Mouse (Mus musculus): ENCODE results near the gene Wbp1l. TPM values are rescaled to one million over a fixed set of nuclear protein-coding genes. Genes with fewer than 3 reads are reported as not detected.

Wbp1l gene
- polyA plus RNA-seq, 1 experiment = 33.5 TPM

GRCm38 (mm10) chr19:46642136-46642753, 43.4 kb downstream of the Wbp1l start:
- Histone ChIP-seq H3K79me2 (ENCODE audit: control insufficient read depth, insufficient read depth) (peaks cover 34% of the 10 kb centered on the region), H3K36me3 (ENCODE audit: control insufficient read depth, insufficient read depth) (no peaks in the 10 kb centered on the region)
- no peak for TF ChIP-seq MYOD1 (IDR thresholded peaks at IDR 0.05; ENCODE audit: control insufficient read depth, insufficient read length, low read depth)
- TF ChIP-seq MAX (IDR thresholded peaks at IDR 0.05) = no peak
- no peak for TF ChIP-seq MYOG (IDR thresholded peaks at IDR 0.05; ENCODE audit: control insufficient read depth, extremely low read depth, insufficient read length)
- TF ChIP-seq FOSL1 (IDR thresholded peaks at IDR 0.05; ENCODE audit: insufficient read depth, low read length, poor library complexity, severe bottlenecking) = no peak
- TF ChIP-seq USF1 (IDR thresholded peaks at IDR 0.05; ENCODE audit: low read depth) = no peak
- no peak for TF ChIP-seq CEBPB (IDR thresholded peaks at IDR 0.05; ENCODE audit: low read depth)
- no peak for TF ChIP-seq CTCF (IDR thresholded peaks at IDR 0.05; ENCODE audit: control insufficient read depth, insufficient read depth, insufficient read length)

GRCm38 (mm10) chr19:46643236-46643635, 44.4 kb downstream of the Wbp1l start:
- Histone ChIP-seq H3K79me2 (ENCODE audit: control insufficient read depth, insufficient read depth) (peaks cover 34% of the 10 kb centered on the region), H3K36me3 (ENCODE audit: control insufficient read depth, insufficient read depth) (no peaks in the 10 kb centered on the region), H3ac (ENCODE audit: control insufficient read depth, insufficient read length, low read depth) (no peak overlapping the region), H3K79me3 (ENCODE audit: low read depth) (peaks cover 7% of the 10 kb centered on the region), H3K4me3 (ENCODE audit: insufficient read depth, poor library complexity, severe bottlenecking) (no peak overlapping the region), H3K27me3 (ENCODE audit: control insufficient read depth, insufficient read depth, insufficient read length) (no peaks in the 10 kb centered on the region)
- TF ChIP-seq MAX (IDR thresholded peaks at IDR 0.05) = no peak
- no peak for TF ChIP-seq USF1 (IDR thresholded peaks at IDR 0.05; ENCODE audit: low read depth)
- TF ChIP-seq MYOG (IDR thresholded peaks at IDR 0.05; ENCODE audit: control insufficient read depth, extremely low read depth, insufficient read length) = no peak

More at GRCm38 (mm10) chr19:46642136-46642753, 43.4 kb downstream of the Wbp1l start:
- H3K27me3 ChIP-seq (ENCODE audit: control insufficient read depth, insufficient read depth, insufficient read length) = no peaks in the 10 kb centered on the region
- no peak overlapping the region for H3ac ChIP-seq (ENCODE audit: control insufficient read depth, insufficient read length, low read depth)
- H3K4me3 ChIP-seq (ENCODE audit: insufficient read depth, poor library complexity, severe bottlenecking) = no peak overlapping the region
- H3K79me3 ChIP-seq (ENCODE audit: low read depth) = peaks cover 7% of the 10 kb centered on the region

- TF ChIP-seq FOSL1 (IDR thresholded peaks at IDR 0.05; ENCODE audit: insufficient read depth, low read length, poor library complexity, severe bottlenecking) (no peak), CTCF (IDR thresholded peaks at IDR 0.05; ENCODE audit: control insufficient read depth, insufficient read depth, insufficient read length) (no peak), MAX (IDR thresholded peaks at IDR 0.05) (no peak), CEBPB (IDR thresholded peaks at IDR 0.05; ENCODE audit: low read depth) (no peak), USF1 (IDR thresholded peaks at IDR 0.05; ENCODE audit: low read depth) (no peak), MYOD1 (IDR thresholded peaks at IDR 0.05; ENCODE audit: control insufficient read depth, insufficient read length, low read depth) (no peak), MYOG (IDR thresholded peaks at IDR 0.05; ENCODE audit: control insufficient read depth, extremely low read depth, insufficient read length) (no peak)
- H3K79me2 ChIP-seq (ENCODE audit: control insufficient read depth, insufficient read depth) = peaks cover 34% of the 10 kb centered on the region
- peaks cover 7% of the 10 kb centered on the region for H3K79me3 ChIP-seq (ENCODE audit: low read depth)
- no peaks in the 10 kb centered on the region for H3K36me3 ChIP-seq (ENCODE audit: control insufficient read depth, insufficient read depth)
- H3K27me3 ChIP-seq (ENCODE audit: control insufficient read depth, insufficient read depth, insufficient read length) = no peaks in the 10 kb centered on the region
- no peak overlapping the region for H3K4me3 ChIP-seq (ENCODE audit: insufficient read depth, poor library complexity, severe bottlenecking)
- H3ac ChIP-seq (ENCODE audit: control insufficient read depth, insufficient read length, low read depth) = no peak overlapping the region
Measured at GRCm38 (mm10) chr19:46644343-46644792, 45.5 kb downstream of the Wbp1l start.

DNA sequence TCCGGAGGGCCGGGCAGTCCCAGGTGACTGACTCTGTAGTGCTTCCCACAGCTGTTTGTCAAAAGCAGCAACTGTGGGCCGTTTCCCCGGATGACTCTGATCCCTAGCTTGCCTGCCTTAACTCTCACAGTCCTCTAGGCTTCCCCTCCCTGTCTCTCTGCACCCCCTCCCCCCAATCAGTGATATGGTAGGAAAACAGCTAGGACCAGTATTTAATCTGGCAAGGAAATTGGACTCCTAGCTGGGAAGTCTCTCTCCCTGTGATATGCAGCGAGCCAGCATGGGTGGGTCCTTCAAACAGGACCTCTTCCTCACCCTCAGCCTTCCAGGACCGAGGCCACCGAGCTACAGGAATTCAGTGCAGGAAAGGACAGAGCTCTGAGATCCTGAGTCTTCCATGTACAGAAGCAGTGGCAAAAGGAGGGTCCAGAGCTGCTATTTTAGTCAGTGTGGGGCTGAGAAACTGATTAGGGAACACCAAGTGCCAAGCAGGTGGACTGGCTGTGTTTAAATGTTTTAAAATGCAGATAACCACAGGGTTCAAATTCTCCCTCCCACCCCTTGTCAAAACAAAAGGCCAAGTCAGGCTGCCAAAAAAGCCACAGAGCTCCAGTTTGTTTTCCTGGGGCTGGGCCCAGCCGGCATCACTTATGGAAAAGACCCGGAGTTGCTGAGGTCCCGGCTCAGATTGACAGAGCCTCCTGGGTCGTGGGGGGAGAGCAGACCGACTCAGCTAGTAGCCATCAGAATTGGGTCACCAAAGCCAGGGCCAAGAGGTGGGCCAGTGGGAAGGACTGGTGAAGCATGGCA, 46.1 kb downstream of the Wbp1l start:
- H3K79me3 ChIP-seq (ENCODE audit: low read depth) = peaks cover 7% of the 10 kb centered on the region
- H3ac ChIP-seq (ENCODE audit: control insufficient read depth, insufficient read length, low read depth) = no peak overlapping the region
- peaks cover 34% of the 10 kb centered on the region for H3K79me2 ChIP-seq (ENCODE audit: control insufficient read depth, insufficient read depth)
- no peaks in the 10 kb centered on the region for H3K36me3 ChIP-seq (ENCODE audit: control insufficient read depth, insufficient read depth)
- H3K27me3 ChIP-seq (ENCODE audit: control insufficient read depth, insufficient read depth, insufficient read length) = no peaks in the 10 kb centered on the region
- TF ChIP-seq MYOG (IDR thresholded peaks at IDR 0.05; ENCODE audit: control insufficient read depth, extremely low read depth, insufficient read length) = no peak
- no peak for TF ChIP-seq USF1 (IDR thresholded peaks at IDR 0.05; ENCODE audit: low read depth)
- TF ChIP-seq MYOD1 (IDR thresholded peaks at IDR 0.05; ENCODE audit: control insufficient read depth, insufficient read length, low read depth) = peak; percentile 64
- no peak overlapping the region for H3K4me3 ChIP-seq (ENCODE audit: insufficient read depth, poor library complexity, severe bottlenecking)

GRCm38 (mm10) chr19:46646041-46646481, 47.2 kb downstream of the Wbp1l start:
- no peak overlapping the region for H3K4me3 ChIP-seq (ENCODE audit: insufficient read depth, poor library complexity, severe bottlenecking)
- TF ChIP-seq MAX (IDR thresholded peaks at IDR 0.05) = no peak
- TF ChIP-seq MYOD1 (IDR thresholded peaks at IDR 0.05; ENCODE audit: control insufficient read depth, insufficient read length, low read depth) = no peak
- TF ChIP-seq FOSL1 (IDR thresholded peaks at IDR 0.05; ENCODE audit: insufficient read depth, low read length, poor library complexity, severe bottlenecking) = no peak
- TF ChIP-seq MYOG (IDR thresholded peaks at IDR 0.05; ENCODE audit: control insufficient read depth, extremely low read depth, insufficient read length) = no peak
- no peak for TF ChIP-seq CEBPB (IDR thresholded peaks at IDR 0.05; ENCODE audit: low read depth)
- no peak for TF ChIP-seq CTCF (IDR thresholded peaks at IDR 0.05; ENCODE audit: control insufficient read depth, insufficient read depth, insufficient read length)
- no peak for TF ChIP-seq USF1 (IDR thresholded peaks at IDR 0.05; ENCODE audit: low read depth)
- no peaks in the 10 kb centered on the region for H3K27me3 ChIP-seq (ENCODE audit: control insufficient read depth, insufficient read depth, insufficient read length)
- peaks cover 7% of the 10 kb centered on the region for H3K79me3 ChIP-seq (ENCODE audit: low read depth)
- H3ac ChIP-seq (ENCODE audit: control insufficient read depth, insufficient read length, low read depth) = no peak overlapping the region
- peaks cover 28% of the 10 kb centered on the region for H3K79me2 ChIP-seq (ENCODE audit: control insufficient read depth, insufficient read depth)
- H3K36me3 ChIP-seq (ENCODE audit: control insufficient read depth, insufficient read depth) = no peaks in the 10 kb centered on the region

Measured in C2C12 (cell line).